Mouse (Mus musculus): ENCODE data around the gene Gm20696. TPM values are rescaled to one million over a fixed set of nuclear protein-coding genes. Genes with fewer than 3 reads are reported as not detected.

Gm20696 gene
- polyA plus RNA-seq, 1 experiment from 2014 or later: 2.3 TPM

DNA sequence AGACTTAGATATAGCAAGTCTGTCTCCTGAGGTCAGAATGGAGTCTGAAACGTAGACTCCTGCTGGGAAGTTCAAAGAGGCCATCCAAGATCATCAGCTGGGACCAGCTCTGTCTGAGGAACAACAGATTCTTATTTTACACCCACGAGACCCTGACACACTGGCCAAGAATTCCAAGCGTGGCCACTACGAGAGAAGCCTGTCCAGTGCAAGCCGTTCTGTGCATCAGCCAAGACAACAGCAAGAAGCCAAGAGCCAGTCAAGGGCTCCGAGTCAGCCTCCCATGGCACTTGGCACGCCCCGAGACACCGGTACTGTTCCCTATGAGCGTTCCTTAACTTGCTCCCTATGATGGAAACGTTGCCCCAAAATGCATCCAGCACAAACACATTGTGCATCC, 338.9 kb downstream of the Gm20696 start:
- no peak overlapping the region for H3K4me3 ChIP-seq (ENCODE audit: low read length)
- H3K36me3 ChIP-seq (ENCODE audit: control insufficient read depth, insufficient read depth): no peaks in the 10 kb centered on the region
- no peaks in the 10 kb centered on the region for H3K27me3 ChIP-seq (ENCODE audit: control insufficient read depth, insufficient read depth, low read length)
- H3K4me1 ChIP-seq (ENCODE audit: control insufficient read depth, insufficient read depth, low read length): no peaks in the 10 kb centered on the region
- no peak overlapping the region for H3K4me2 ChIP-seq (ENCODE audit: low read depth, low read length)
- H3K9ac ChIP-seq (ENCODE audit: low read length): no peak overlapping the region
- WGBS: 74% methylated on average over 11 of the region's 11 CpGs
- no peak overlapping the region for H3K27ac ChIP-seq (ENCODE audit: low read length)
- no peak for ATAC-seq (replicated peaks; ENCODE audit: extremely low read depth, insufficient read depth, low FRiP score)
- no peaks in the 10 kb centered on the region for H3K9me3 ChIP-seq (replicated peaks; ENCODE audit: control insufficient read depth, low read length)

DNA sequence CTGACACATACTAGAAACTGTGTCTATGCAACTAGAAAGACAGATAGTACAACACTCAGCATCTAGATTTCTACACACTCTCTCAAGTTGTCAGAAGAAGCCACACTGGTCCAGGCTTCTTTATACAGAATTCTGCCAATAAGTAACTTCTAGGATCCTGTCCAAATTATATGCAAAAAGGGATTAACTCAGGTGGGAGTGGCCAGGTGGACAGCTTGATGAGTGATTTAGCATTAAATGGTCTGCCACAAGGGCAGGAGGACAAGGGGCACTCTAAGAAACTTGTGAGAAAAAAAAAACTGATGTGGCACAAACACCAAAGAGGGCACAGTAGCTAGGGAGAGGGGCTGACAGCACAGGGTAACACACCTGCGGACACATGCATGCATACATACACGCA, 340.7 kb downstream of the Gm20696 start:
- H3K4me3 ChIP-seq (ENCODE audit: low read length): no peak overlapping the region
- H3K9ac ChIP-seq (ENCODE audit: low read length): no peak overlapping the region
- no peak overlapping the region for H3K27ac ChIP-seq (ENCODE audit: low read length)
- no peaks in the 10 kb centered on the region for H3K9me3 ChIP-seq (replicated peaks; ENCODE audit: control insufficient read depth, low read length)
- 89% methylated on average over 2 of the region's 2 CpGs for WGBS
- no peaks in the 10 kb centered on the region for H3K36me3 ChIP-seq (ENCODE audit: control insufficient read depth, insufficient read depth)
- no peak for ATAC-seq (replicated peaks; ENCODE audit: extremely low read depth, insufficient read depth, low FRiP score)
- H3K27me3 ChIP-seq (ENCODE audit: control insufficient read depth, insufficient read depth, low read length): no peaks in the 10 kb centered on the region
- no peak overlapping the region for H3K4me2 ChIP-seq (ENCODE audit: low read depth, low read length)
- no peaks in the 10 kb centered on the region for H3K4me1 ChIP-seq (ENCODE audit: control insufficient read depth, insufficient read depth, low read length)

DNA sequence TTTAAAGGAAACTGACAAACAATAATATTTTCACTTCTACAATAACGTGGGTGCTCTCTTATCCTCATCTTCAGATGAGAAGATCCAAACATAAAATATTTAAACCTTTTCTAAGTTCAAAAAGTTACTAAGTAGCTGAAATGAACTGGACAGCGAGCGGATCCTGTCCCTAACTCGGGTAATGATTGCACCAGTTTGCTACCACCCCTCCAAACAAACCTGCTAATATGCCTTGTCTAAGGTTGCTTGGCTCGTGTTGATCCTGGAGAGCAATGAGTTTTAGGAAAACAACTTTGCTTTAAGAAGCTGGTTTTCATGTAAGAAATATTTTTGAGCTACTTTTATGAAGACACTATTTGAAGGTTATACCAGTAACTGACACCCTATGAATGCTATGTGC, 341.1 kb downstream of the Gm20696 start:
- ATAC-seq (replicated peaks; ENCODE audit: extremely low read depth, insufficient read depth, low FRiP score): no peak

DNA sequence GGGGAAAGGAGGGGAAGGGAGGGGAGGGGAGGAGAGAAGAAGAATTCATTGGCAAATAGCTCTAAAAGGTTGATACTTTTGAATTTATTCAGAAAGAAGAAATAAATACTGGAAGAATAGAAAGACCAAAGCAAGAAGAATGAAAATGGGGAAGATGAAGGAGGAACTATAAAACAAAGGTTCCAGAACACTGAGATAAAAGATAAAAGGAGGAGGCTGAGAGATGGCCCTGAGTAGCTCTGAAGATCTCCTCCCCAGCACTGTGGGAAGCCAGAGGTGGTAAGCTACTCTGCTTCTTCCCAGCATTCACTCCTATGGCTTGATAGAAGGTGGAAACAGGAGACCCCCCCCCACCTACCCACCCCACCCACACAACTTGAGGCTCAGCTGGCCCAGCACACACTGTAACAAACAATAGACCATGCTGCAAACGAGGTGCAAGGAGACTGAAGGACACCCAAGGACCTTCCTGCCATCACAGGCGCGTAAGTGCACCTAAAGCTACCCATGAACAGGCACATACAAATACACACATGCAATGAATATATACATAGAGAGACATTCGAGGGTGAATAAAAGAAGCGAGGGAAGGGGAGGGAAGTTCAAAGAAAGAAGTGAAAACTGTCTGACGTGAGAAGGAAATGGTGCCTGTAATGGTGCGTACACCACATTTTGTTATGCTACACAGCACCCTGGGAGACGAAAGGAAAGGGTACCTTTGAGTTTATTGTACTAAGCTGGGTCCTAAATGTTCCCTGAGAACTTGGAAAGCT, 344.3 kb downstream of the Gm20696 start:
- Histone ChIP-seq H3K9ac (ENCODE audit: low read length) (no peak overlapping the region), H3K27ac (ENCODE audit: low read length) (no peak overlapping the region), H3K9me3 (replicated peaks; ENCODE audit: control insufficient read depth, low read length) (no peaks in the 10 kb centered on the region), H3K36me3 (ENCODE audit: control insufficient read depth, insufficient read depth) (no peaks in the 10 kb centered on the region), H3K27me3 (ENCODE audit: control insufficient read depth, insufficient read depth, low read length) (no peaks in the 10 kb centered on the region), H3K4me1 (ENCODE audit: control insufficient read depth, insufficient read depth, low read length) (no peaks in the 10 kb centered on the region), H3K4me2 (ENCODE audit: low read depth, low read length) (no peak overlapping the region), H3K4me3 (ENCODE audit: low read length) (no peak overlapping the region)
- 74% methylated on average over 8 of the region's 8 CpGs for WGBS
- no peak for ATAC-seq (replicated peaks; ENCODE audit: extremely low read depth, insufficient read depth, low FRiP score)

More for the DNA sequence above, 341.1 kb downstream of the Gm20696 start:
- Histone ChIP-seq H3K9me3 (replicated peaks; ENCODE audit: control insufficient read depth, low read length) (no peaks in the 10 kb centered on the region), H3K4me3 (ENCODE audit: low read length) (no peak overlapping the region), H3K27me3 (ENCODE audit: control insufficient read depth, insufficient read depth, low read length) (no peaks in the 10 kb centered on the region), H3K36me3 (ENCODE audit: control insufficient read depth, insufficient read depth) (no peaks in the 10 kb centered on the region), H3K27ac (ENCODE audit: low read length) (no peak overlapping the region), H3K4me1 (ENCODE audit: control insufficient read depth, insufficient read depth, low read length) (no peaks in the 10 kb centered on the region), H3K4me2 (ENCODE audit: low read depth, low read length) (no peak overlapping the region), H3K9ac (ENCODE audit: low read length) (no peak overlapping the region)
- WGBS: 88% methylated on average over 5 of the region's 5 CpGs

DNA sequence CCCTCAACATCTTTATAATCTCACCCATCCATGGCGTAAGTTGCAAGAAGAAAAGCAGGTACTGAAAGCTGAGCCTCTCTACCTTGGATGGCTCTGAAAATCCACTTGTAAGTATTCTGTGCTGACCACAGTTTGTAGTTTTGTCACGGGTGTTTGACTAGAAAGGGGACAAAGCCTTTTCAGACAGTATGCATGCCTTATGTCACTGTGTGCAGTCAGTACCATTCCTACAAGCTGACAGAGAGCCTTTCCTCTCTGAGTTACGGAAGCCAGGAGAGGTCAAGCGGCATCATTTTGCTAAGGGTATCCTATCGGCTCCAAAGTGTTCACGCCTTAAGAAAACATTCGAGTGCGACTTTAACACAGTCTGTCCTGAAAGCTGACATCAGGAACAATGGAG, 346.2 kb downstream of the Gm20696 start:
- 71% methylated on average over 8 of the region's 8 CpGs for WGBS
- no peak for ATAC-seq (replicated peaks; ENCODE audit: extremely low read depth, insufficient read depth, low FRiP score)
- Histone ChIP-seq H3K4me2 (ENCODE audit: low read depth, low read length) (no peak overlapping the region), H3K9ac (ENCODE audit: low read length) (no peak overlapping the region), H3K27me3 (ENCODE audit: control insufficient read depth, insufficient read depth, low read length) (no peaks in the 10 kb centered on the region), H3K4me3 (ENCODE audit: low read length) (no peak overlapping the region), H3K9me3 (replicated peaks; ENCODE audit: control insufficient read depth, low read length) (no peaks in the 10 kb centered on the region), H3K27ac (ENCODE audit: low read length) (no peak overlapping the region), H3K4me1 (ENCODE audit: control insufficient read depth, insufficient read depth, low read length) (peaks cover 4% of the 10 kb centered on the region), H3K36me3 (ENCODE audit: control insufficient read depth, insufficient read depth) (no peaks in the 10 kb centered on the region)

DNA sequence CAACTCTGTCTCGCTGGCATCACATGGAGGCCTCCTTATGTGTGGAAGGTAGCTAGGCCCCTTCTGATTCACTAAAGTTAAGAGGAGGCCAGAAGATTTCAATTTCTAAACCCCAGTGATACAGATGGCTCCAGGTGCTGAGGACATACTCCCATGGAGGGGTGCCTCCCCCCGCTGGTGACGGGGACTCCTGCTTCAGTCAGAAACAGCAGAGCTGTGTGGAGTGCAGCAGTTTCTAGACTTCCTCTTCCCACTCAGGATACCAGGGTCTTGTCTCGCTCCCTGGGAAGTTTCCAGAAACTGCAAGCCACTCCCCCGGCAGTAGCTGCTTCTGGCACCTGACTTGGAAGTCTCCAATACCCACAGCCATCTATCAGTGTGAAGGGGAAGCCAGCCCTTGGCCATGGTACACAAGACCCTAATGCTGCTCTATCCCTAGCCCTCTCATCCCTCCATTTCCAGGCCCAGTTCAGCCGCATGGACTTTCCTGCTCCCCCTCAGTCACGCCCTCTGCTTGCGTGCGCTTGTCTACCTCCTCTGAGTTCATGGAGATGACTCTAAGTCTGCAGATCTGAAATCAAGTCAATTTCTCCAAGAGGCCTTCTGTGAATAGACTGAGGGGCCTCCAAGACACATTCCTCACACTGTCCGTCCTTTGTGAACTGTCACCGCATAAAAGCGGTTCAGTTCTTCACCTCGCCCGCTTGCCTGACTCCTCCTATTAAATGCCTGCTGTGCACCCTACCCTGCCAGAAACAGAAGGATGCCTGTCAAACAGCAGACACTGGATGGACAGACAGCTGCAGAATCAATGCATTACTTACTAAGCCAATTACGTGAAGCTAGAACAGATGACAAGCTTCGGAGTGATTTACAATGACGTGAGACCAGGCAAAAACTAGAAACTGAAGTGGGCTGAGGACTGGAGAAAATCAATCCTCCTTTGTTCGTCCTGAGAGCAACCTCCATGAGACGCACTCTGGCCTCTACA, 346.9 kb downstream of the Gm20696 start:
- Histone ChIP-seq H3K4me1 (ENCODE audit: control insufficient read depth, insufficient read depth, low read length) (peaks cover 4% of the 10 kb centered on the region), H3K9ac (ENCODE audit: low read length) (no peak overlapping the region), H3K27me3 (ENCODE audit: control insufficient read depth, insufficient read depth, low read length) (no peaks in the 10 kb centered on the region), H3K4me2 (ENCODE audit: low read depth, low read length) (no peak overlapping the region), H3K27ac (ENCODE audit: low read length) (no peak overlapping the region), H3K4me3 (ENCODE audit: low read length) (no peak overlapping the region), H3K9me3 (replicated peaks; ENCODE audit: control insufficient read depth, low read length) (no peaks in the 10 kb centered on the region), H3K36me3 (ENCODE audit: control insufficient read depth, insufficient read depth) (no peaks in the 10 kb centered on the region)
- 77% methylated on average over 19 of the region's 19 CpGs for WGBS
- 0 out of 2 replicates have a peak, but pooled peaks have one; percentile 14 for ATAC-seq (replicated peaks; ENCODE audit: extremely low read depth, insufficient read depth, low FRiP score)

DNA sequence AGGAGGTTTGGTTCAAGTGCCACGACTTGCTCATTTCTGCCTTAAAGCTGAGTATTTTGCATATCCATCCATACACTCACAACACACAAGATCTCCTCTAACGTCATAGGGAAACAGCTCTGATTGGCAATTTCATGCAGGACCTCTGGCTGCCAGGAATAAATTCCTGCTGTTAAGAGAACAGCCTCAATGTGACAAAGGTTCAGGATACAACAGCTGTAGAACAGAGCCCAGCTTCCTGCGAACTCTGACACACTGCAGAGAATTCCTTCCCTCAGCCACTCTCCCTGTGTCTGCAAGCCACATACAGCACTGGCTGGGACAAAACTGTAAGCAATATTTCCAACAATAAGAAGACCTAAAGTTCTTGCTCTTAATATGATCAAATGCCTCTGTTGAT, 351.9 kb downstream of the Gm20696 start:
- 53% methylated on average over 3 of the region's 3 CpGs for WGBS
- Histone ChIP-seq H3K27me3 (ENCODE audit: control insufficient read depth, insufficient read depth, low read length) (no peaks in the 10 kb centered on the region), H3K9ac (ENCODE audit: low read length) (no peak overlapping the region), H3K4me1 (ENCODE audit: control insufficient read depth, insufficient read depth, low read length) (peaks cover 8% of the 10 kb centered on the region), H3K27ac (ENCODE audit: low read length) (0 out of 2 replicates have a peak overlapping the region, but pooled peaks have one; percentile 14), H3K36me3 (ENCODE audit: control insufficient read depth, insufficient read depth) (no peaks in the 10 kb centered on the region), H3K4me2 (ENCODE audit: low read depth, low read length) (no peak overlapping the region), H3K9me3 (replicated peaks; ENCODE audit: control insufficient read depth, low read length) (no peaks in the 10 kb centered on the region; the same call in 1 of the 2 replicates), H3K4me3 (ENCODE audit: low read length) (no peak overlapping the region)
- ATAC-seq (replicated peaks; ENCODE audit: extremely low read depth, insufficient read depth, low FRiP score): no peak

DNA sequence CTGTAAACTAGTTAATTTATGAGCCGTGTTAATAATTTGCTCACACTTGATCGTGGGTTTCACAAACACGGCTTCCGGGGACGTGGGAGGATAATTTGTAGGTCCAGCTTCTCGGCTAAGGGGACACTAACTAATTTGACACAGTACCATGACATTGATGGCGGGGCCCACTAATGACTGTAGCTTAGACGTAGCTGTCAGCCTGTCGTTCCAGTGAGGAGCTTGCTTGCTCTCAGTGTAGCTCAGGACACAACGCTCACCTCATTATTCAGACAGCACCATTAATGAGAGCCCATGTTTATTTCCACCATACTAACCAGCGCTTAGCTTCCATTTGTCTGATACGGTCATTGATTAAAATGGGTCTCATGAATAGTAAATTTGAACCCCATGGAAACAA, 356.1 kb downstream of the Gm20696 start:
- no peak overlapping the region for H3K4me3 ChIP-seq (ENCODE audit: low read length)
- H3K36me3 ChIP-seq (ENCODE audit: control insufficient read depth, insufficient read depth): peaks cover 5% of the 10 kb centered on the region; the same call in 1 of the 2 replicates
- no peak for ATAC-seq (replicated peaks; ENCODE audit: extremely low read depth, insufficient read depth, low FRiP score)
- H3K9me3 ChIP-seq (replicated peaks; ENCODE audit: control insufficient read depth, low read length): no peaks in the 10 kb centered on the region; the same call in 1 of the 2 replicates
- 88% methylated on average over 12 of the region's 12 CpGs for WGBS
- peaks cover 4% of the 10 kb centered on the region; the same call in 1 of the 2 replicates for H3K4me1 ChIP-seq (ENCODE audit: control insufficient read depth, insufficient read depth, low read length)
- H3K9ac ChIP-seq (ENCODE audit: low read length): no peak overlapping the region
- H3K27ac ChIP-seq (ENCODE audit: low read length): no peak overlapping the region
- no peaks in the 10 kb centered on the region for H3K27me3 ChIP-seq (ENCODE audit: control insufficient read depth, insufficient read depth, low read length)
- H3K4me2 ChIP-seq (ENCODE audit: low read depth, low read length): no peak overlapping the region

DNA sequence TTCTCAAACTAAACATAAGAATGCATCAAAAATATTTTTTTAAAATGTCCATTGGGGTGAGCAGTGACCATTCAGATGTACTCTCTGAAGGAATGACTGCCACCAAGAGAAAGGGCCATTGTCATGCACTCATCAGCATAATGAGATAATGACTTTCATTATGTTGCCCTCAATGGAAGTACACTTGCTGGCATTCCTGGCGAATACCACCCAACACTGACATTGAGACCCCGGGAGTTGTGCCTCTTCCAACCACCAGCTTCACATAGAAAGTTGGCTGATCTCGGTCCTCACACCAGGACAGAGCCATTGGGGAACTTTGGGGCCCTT, 356.5 kb downstream of the Gm20696 start:
- Histone ChIP-seq H3K4me1 (ENCODE audit: control insufficient read depth, insufficient read depth, low read length) (peaks cover 3% of the 10 kb centered on the region; the same call in 1 of the 2 replicates), H3K4me2 (ENCODE audit: low read depth, low read length) (no peak overlapping the region), H3K36me3 (ENCODE audit: control insufficient read depth, insufficient read depth) (peaks cover 5% of the 10 kb centered on the region; the same call in 1 of the 2 replicates), H3K9me3 (replicated peaks; ENCODE audit: control insufficient read depth, low read length) (no peaks in the 10 kb centered on the region; the same call in 1 of the 2 replicates), H3K9ac (ENCODE audit: low read length) (no peak overlapping the region), H3K4me3 (ENCODE audit: low read length) (no peak overlapping the region), H3K27ac (ENCODE audit: low read length) (no peak overlapping the region), H3K27me3 (ENCODE audit: control insufficient read depth, insufficient read depth, low read length) (no peaks in the 10 kb centered on the region)
- ATAC-seq (replicated peaks; ENCODE audit: extremely low read depth, insufficient read depth, low FRiP score): no peak
- 81% methylated on average over 3 of the region's 3 CpGs for WGBS

Data from heart, embryonic 16.5 days (tissue).